Mouse (Mus musculus): ENCODE measurements around the gene Ptprk. TPM values are rescaled to one million over a fixed set of nuclear protein-coding genes. Genes with fewer than 3 reads are reported as not detected.

Ptprk gene
- total and polyA plus RNA-seq, 3 experiments, result 8.6 to 21.0 (median 20.0) TPM

DNA sequence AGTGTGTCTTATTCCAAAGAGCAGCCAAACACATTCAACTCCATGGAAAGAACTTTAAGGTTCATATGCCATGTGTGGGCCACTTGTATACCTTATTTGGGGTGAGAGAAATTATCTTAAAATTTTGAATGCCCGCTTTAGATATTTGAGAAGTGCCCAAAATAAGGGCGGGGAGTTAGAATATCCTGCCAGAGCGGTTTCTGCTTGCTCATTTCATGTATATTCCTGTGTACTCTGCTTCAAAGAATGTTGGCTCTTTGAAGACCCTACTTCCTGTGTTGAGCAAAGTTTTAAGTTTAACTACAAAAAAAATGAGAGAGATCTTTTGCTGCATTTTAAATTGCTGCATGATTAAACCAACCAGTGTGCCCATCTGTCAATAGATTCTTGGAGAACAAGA is 492.8 kb downstream of the Ptprk start:
- H3K9ac ChIP-seq (ENCODE audit: low read depth, low read length), result no peak overlapping the region
- no peaks in the 10 kb centered on the region for H3K36me3 ChIP-seq (ENCODE audit: control insufficient read depth, insufficient read depth, low read length)
- intact Hi-C loops (cut with DNase I), result no loop called here
- 88% methylated on average over 3 of the region's 3 CpGs for WGBS
- no peaks in the 10 kb centered on the region for H3K79me2 ChIP-seq (replicated peaks; ENCODE audit: control insufficient read depth, insufficient read depth, low read length)
- no peak overlapping the region for H3K27ac ChIP-seq
- DNase-seq, result no peak
- no peak overlapping the region for H3K4me3 ChIP-seq
- no peaks in the 10 kb centered on the region for H3K4me1 ChIP-seq (ENCODE audit: control insufficient read depth, insufficient read depth, low read length)
- no peaks in the 10 kb centered on the region for H3K27me3 ChIP-seq (ENCODE audit: control insufficient read depth, insufficient read depth, low read length)
- TF ChIP-seq POLR2A (IDR thresholded peaks at IDR 0.05; ENCODE audit: insufficient read depth, low read depth, low read length) (no peak), CTCF (IDR thresholded peaks at IDR 0.05) (no peak), EP300 (IDR thresholded peaks at IDR 0.05; ENCODE audit: insufficient read depth, low read depth, low read length) (no peak)

DNA sequence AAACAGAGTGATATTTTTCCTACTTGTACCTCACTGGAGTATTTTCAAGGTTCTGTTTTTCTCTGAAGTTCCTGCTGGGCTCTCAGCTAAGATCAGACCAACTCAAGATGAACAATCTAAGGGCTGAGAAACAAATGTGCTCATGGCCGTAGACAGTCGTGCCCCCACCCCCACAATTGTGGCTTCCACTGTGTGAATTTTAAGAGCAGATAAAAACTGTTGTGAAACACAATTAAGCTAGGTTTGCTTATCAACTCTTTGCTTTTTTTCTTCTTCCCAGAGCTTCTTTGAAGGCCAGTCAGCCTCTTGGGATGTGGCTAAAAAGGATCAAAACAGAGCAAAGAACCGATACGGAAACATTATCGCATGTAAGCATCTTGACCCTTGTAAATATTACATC is 493.4 kb downstream of the Ptprk start:
- H3K9ac ChIP-seq (ENCODE audit: low read depth, low read length), result no peak overlapping the region
- H3K4me1 ChIP-seq (ENCODE audit: control insufficient read depth, insufficient read depth, low read length), result no peaks in the 10 kb centered on the region
- no peaks in the 10 kb centered on the region for H3K79me2 ChIP-seq (replicated peaks; ENCODE audit: control insufficient read depth, insufficient read depth, low read length)
- H3K27me3 ChIP-seq (ENCODE audit: control insufficient read depth, insufficient read depth, low read length), result no peaks in the 10 kb centered on the region
- WGBS, result 76% methylated on average over 5 of the region's 5 CpGs
- H3K36me3 ChIP-seq (ENCODE audit: control insufficient read depth, insufficient read depth, low read length), result no peaks in the 10 kb centered on the region
- TF ChIP-seq EP300 (IDR thresholded peaks at IDR 0.05; ENCODE audit: insufficient read depth, low read depth, low read length) (no peak), CTCF (IDR thresholded peaks at IDR 0.05) (no peak), POLR2A (IDR thresholded peaks at IDR 0.05; ENCODE audit: insufficient read depth, low read depth, low read length) (no peak)
- H3K4me3 ChIP-seq, result no peak overlapping the region
- DNase-seq, result no peak
- no peak overlapping the region for H3K27ac ChIP-seq
- intact Hi-C loops (cut with DNase I), result no loop called here

GRCm38 (mm10) chr10:28579596-28579995 is 505.0 kb downstream of the Ptprk start:
- H3K4me3 ChIP-seq, result no peak overlapping the region
- no peaks in the 10 kb centered on the region for H3K79me2 ChIP-seq (replicated peaks; ENCODE audit: control insufficient read depth, insufficient read depth, low read length)
- no peak overlapping the region for H3K9ac ChIP-seq (ENCODE audit: low read depth, low read length)
- TF ChIP-seq CTCF (IDR thresholded peaks at IDR 0.05) (no peak), POLR2A (IDR thresholded peaks at IDR 0.05; ENCODE audit: insufficient read depth, low read depth, low read length) (no peak), EP300 (IDR thresholded peaks at IDR 0.05; ENCODE audit: insufficient read depth, low read depth, low read length) (no peak)
- no peak overlapping the region for H3K27ac ChIP-seq
- no peaks in the 10 kb centered on the region for H3K4me1 ChIP-seq (ENCODE audit: control insufficient read depth, insufficient read depth, low read length)
- WGBS, result 71% methylated on average over 5 of the region's 5 CpGs
- H3K36me3 ChIP-seq (ENCODE audit: control insufficient read depth, insufficient read depth, low read length), result no peaks in the 10 kb centered on the region
- no peak for DNase-seq
- no peaks in the 10 kb centered on the region for H3K27me3 ChIP-seq (ENCODE audit: control insufficient read depth, insufficient read depth, low read length)
- intact Hi-C loops (cut with DNase I), result no loop called here

GRCm38 (mm10) chr10:28586565-28587138 is 512.0 kb downstream of the Ptprk start:
- Histone ChIP-seq H3K27me3 (ENCODE audit: control insufficient read depth, insufficient read depth, low read length) (no peaks in the 10 kb centered on the region), H3K36me3 (ENCODE audit: control insufficient read depth, insufficient read depth, low read length) (no peaks in the 10 kb centered on the region), H3K4me3 (no peak overlapping the region), H3K27ac (no peak overlapping the region), H3K9ac (ENCODE audit: low read depth, low read length) (no peak overlapping the region), H3K4me1 (ENCODE audit: control insufficient read depth, insufficient read depth, low read length) (no peaks in the 10 kb centered on the region), H3K79me2 (replicated peaks; ENCODE audit: control insufficient read depth, insufficient read depth, low read length) (no peaks in the 10 kb centered on the region)
- intact Hi-C loops (cut with DNase I), result no loop called here
- WGBS, result 66% methylated on average over 4 of the region's 4 CpGs
- TF ChIP-seq POLR2A (IDR thresholded peaks at IDR 0.05; ENCODE audit: insufficient read depth, low read depth, low read length) (no peak), EP300 (IDR thresholded peaks at IDR 0.05; ENCODE audit: insufficient read depth, low read depth, low read length) (no peak), CTCF (IDR thresholded peaks at IDR 0.05) (no peak)
- DNase-seq, result no peak

DNA sequence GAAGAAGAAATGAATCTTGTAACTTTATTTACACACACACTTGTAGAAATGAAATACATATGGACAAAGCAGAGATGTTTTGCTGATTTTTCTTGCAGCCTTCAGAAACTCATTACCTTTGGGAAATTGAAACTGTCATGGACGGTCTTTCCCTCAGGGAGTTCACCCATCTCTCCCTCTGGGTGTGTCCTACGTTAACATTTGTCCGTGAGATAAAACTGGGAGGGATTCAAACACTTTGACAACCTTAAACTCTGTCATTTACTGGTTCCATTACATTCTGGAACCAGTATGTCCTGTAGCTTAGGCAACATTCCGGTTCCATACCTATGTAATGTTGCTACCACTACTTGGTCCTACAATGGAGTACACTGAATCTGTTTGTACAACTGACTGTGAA is 513.8 kb downstream of the Ptprk start:
- intact Hi-C loops (cut with DNase I), result no loop called here
- no peaks in the 10 kb centered on the region for H3K79me2 ChIP-seq (replicated peaks; ENCODE audit: control insufficient read depth, insufficient read depth, low read length)
- WGBS, result 90% methylated on average over 4 of the region's 4 CpGs
- H3K27ac ChIP-seq, result no peak overlapping the region
- no peak overlapping the region for H3K4me3 ChIP-seq
- H3K9ac ChIP-seq (ENCODE audit: low read depth, low read length), result no peak overlapping the region
- DNase-seq, result no peak
- no peaks in the 10 kb centered on the region for H3K4me1 ChIP-seq (ENCODE audit: control insufficient read depth, insufficient read depth, low read length)
- no peaks in the 10 kb centered on the region for H3K36me3 ChIP-seq (ENCODE audit: control insufficient read depth, insufficient read depth, low read length)
- no peak for TF ChIP-seq POLR2A (IDR thresholded peaks at IDR 0.05; ENCODE audit: insufficient read depth, low read depth, low read length)
- no peak for TF ChIP-seq CTCF (IDR thresholded peaks at IDR 0.05)
- TF ChIP-seq EP300 (IDR thresholded peaks at IDR 0.05; ENCODE audit: insufficient read depth, low read depth, low read length), result no peak
- H3K27me3 ChIP-seq (ENCODE audit: control insufficient read depth, insufficient read depth, low read length), result no peaks in the 10 kb centered on the region

DNA sequence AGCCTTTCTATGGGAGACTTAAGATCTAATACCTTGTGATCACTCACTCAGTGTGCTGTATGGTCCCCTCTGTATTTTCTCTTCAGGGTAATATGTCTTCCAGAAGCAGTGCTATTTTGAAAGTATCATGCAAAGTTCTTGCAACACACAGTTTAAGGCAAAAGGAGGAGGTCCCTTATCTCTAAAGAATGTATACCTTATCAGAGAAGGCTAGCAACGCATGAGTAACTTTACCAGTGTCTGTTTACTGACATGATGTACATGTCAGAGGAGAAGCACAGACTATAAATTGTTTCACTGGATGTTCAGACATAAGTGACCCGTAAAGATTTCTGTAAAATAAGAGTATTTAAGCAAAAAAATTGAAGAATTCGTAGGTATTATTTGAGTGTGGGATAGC is 516.2 kb downstream of the Ptprk start:
- intact Hi-C loops (cut with DNase I), result no loop called here
- H3K36me3 ChIP-seq (ENCODE audit: control insufficient read depth, insufficient read depth, low read length), result no peaks in the 10 kb centered on the region
- WGBS, result 71% methylated on average over 3 of the region's 3 CpGs

More for the DNA sequence above, 516.2 kb downstream of the Ptprk start:
- no peak for DNase-seq
- no peaks in the 10 kb centered on the region for H3K4me1 ChIP-seq (ENCODE audit: control insufficient read depth, insufficient read depth, low read length)
- H3K4me3 ChIP-seq, result no peak overlapping the region
- H3K9ac ChIP-seq (ENCODE audit: low read depth, low read length), result no peak overlapping the region
- H3K79me2 ChIP-seq (replicated peaks; ENCODE audit: control insufficient read depth, insufficient read depth, low read length), result no peaks in the 10 kb centered on the region
- H3K27ac ChIP-seq, result no peak overlapping the region
- H3K27me3 ChIP-seq (ENCODE audit: control insufficient read depth, insufficient read depth, low read length), result no peaks in the 10 kb centered on the region
- TF ChIP-seq POLR2A (IDR thresholded peaks at IDR 0.05; ENCODE audit: insufficient read depth, low read depth, low read length), result no peak
